Comparison of ENCODE assay signal across 21 mouse cellular contexts in genomic region chr10:67380174-67380573, GRCm38 (mm10).
A peak's percentile ranks its signal among the peaks of the same experiment; 100 is the strongest.
DNase-seq lines count a peak whose midpoint lies in the region; ATAC-seq and TF ChIP-seq lines count a peak whose summit lies in the region.
"Had no signal": no experiment of that assay in that cellular context is flagged by ENCODE, and none has a peak within 500 bp of the region (broad histone marks: within the 10 kb centered on the region; RNA-seq: fewer than 3 reads in every experiment).

No protein-coding gene starts in this region.

- peak; percentile 23 for DNase-seq in midbrain, embryonic 11.5 days (ENCODE audit: low spot score, missing footprints)
- DNase-seq in midbrain, postnatal 0 days (ENCODE audit: low spot score), result no peak
- DNase-seq in MEL-GATA-1-ER (ENCODE audit: extremely low read depth, low read depth), result peak; percentile 3
- peak; percentile 16 for DNase-seq in large intestine, adult 2 months (ENCODE audit: low read depth, low spot score)
- no peak for DNase-seq in spleen, adult 12 weeks (ENCODE audit: low spot score)
- DNase-seq: adrenal gland, adult 8-10 months; adrenal gland, postnatal 14 days; adrenal gland, postnatal 36 days; B cell, adult 2 months; cerebellum, adult 11-12 months; cerebellum, adult 2 months; cerebellum, adult 9-10 months; cerebellum, postnatal 10 days; cerebellum, postnatal 25 days had no signal

- no peak for TF ChIP-seq CTCF in midbrain, postnatal 0 days (IDR thresholded peaks at IDR 0.05)

- H3K4me3 ChIP-seq in midbrain, embryonic 11.5 days (ENCODE audit: low read depth, low read length), result no peak overlapping the region
- no peak overlapping the region for H3K4me3 ChIP-seq in midbrain, postnatal 0 days (ENCODE audit: low read depth, low read length)
- no peak overlapping the region for H3K4me3 ChIP-seq in heart, embryonic 11.5 days (ENCODE audit: low read depth, low read length)
- H3K4me3 ChIP-seq: embryonic facial prominence, embryonic 10.5 days; embryonic facial prominence, embryonic 12.5 days had no signal

- H3K4me1 ChIP-seq in midbrain, embryonic 11.5 days (ENCODE audit: control insufficient read depth, insufficient read depth, low read length), result 0 out of 2 replicates have a peak, but pooled peaks cover 2% of the 10 kb centered on the region
- no peaks in the 10 kb centered on the region for H3K4me1 ChIP-seq in midbrain, postnatal 0 days (ENCODE audit: insufficient read depth, low read length)
- H3K4me1 ChIP-seq in heart, embryonic 11.5 days (ENCODE audit: control insufficient read depth, insufficient read depth, low read length), result peaks cover 2% of the 10 kb centered on the region; the same call in 1 of the 2 replicates
- H3K4me1 ChIP-seq: embryonic facial prominence, embryonic 12.5 days had no signal

- 81% methylated on average over 5 of the region's 5 CpGs for WGBS in midbrain, embryonic 11.5 days
- 86% methylated on average over 5 of the region's 5 CpGs for WGBS in midbrain, postnatal 0 days
- WGBS in large intestine, adult 2 months, result 40% methylated on average over 5 of the region's 5 CpGs
- WGBS in heart, embryonic 11.5 days (ENCODE audit: insufficient replicate concordance), result 78% methylated on average over 5 of the region's 5 CpGs

- no peaks in the 10 kb centered on the region for H3K36me3 ChIP-seq in midbrain, embryonic 11.5 days (ENCODE audit: control insufficient read depth, insufficient read depth, low read length)
- no peaks in the 10 kb centered on the region for H3K36me3 ChIP-seq in midbrain, postnatal 0 days (ENCODE audit: insufficient read depth, low read length)
- no peaks in the 10 kb centered on the region for H3K36me3 ChIP-seq in heart, embryonic 11.5 days (ENCODE audit: control insufficient read depth, insufficient read depth, low read length)
- H3K36me3 ChIP-seq: embryonic facial prominence, embryonic 10.5 days; embryonic facial prominence, embryonic 12.5 days had no signal

- H3K4me2 ChIP-seq in midbrain, embryonic 11.5 days, result no peak overlapping the region
- no peak overlapping the region for H3K4me2 ChIP-seq in midbrain, postnatal 0 days (ENCODE audit: low read depth, low read length, poor library complexity, severe bottlenecking)
- no peak overlapping the region for H3K4me2 ChIP-seq in heart, embryonic 11.5 days
- H3K4me2 ChIP-seq: embryonic facial prominence, embryonic 12.5 days had no signal

- H3K9ac ChIP-seq in midbrain, embryonic 11.5 days (ENCODE audit: low read length), result no peak overlapping the region
- no peak overlapping the region for H3K9ac ChIP-seq in midbrain, postnatal 0 days (replicated peaks; ENCODE audit: low read length, poor library complexity, severe bottlenecking)
- no peak overlapping the region for H3K9ac ChIP-seq in heart, embryonic 11.5 days (ENCODE audit: low read depth, low read length)
- H3K9ac ChIP-seq: embryonic facial prominence, embryonic 12.5 days had no signal

- H3K27ac ChIP-seq in midbrain, embryonic 11.5 days (ENCODE audit: low read depth, low read length), result no peak overlapping the region
- no peak overlapping the region for H3K27ac ChIP-seq in midbrain, postnatal 0 days (ENCODE audit: low read depth, low read length)
- H3K27ac ChIP-seq in heart, embryonic 11.5 days (ENCODE audit: low read depth, low read length), result no peak overlapping the region
- H3K27ac ChIP-seq: embryonic facial prominence, embryonic 10.5 days; embryonic facial prominence, embryonic 12.5 days had no signal

- no peaks in the 10 kb centered on the region for H3K27me3 ChIP-seq in midbrain, embryonic 11.5 days (ENCODE audit: control insufficient read depth, insufficient read depth, low read length)
- no peaks in the 10 kb centered on the region for H3K27me3 ChIP-seq in midbrain, postnatal 0 days (ENCODE audit: insufficient read depth, low read length)
- no peaks in the 10 kb centered on the region for H3K27me3 ChIP-seq in heart, embryonic 11.5 days (ENCODE audit: control insufficient read depth, insufficient read depth, low read length)
- H3K27me3 ChIP-seq: embryonic facial prominence, embryonic 12.5 days had no signal

- H3K9me3 ChIP-seq in midbrain, embryonic 11.5 days (ENCODE audit: control insufficient read depth, low read length), result no peaks in the 10 kb centered on the region
- no peaks in the 10 kb centered on the region for H3K9me3 ChIP-seq in midbrain, postnatal 0 days (ENCODE audit: low read length)
- H3K9me3 ChIP-seq in heart, embryonic 11.5 days (replicated peaks; ENCODE audit: control insufficient read depth, low read length), result no peaks in the 10 kb centered on the region
- H3K9me3 ChIP-seq: embryonic facial prominence, embryonic 10.5 days; embryonic facial prominence, embryonic 12.5 days had no signal

- no peak for ATAC-seq in midbrain, embryonic 11.5 days (ENCODE audit: low FRiP score)
- no peak for ATAC-seq in midbrain, postnatal 0 days (ENCODE audit: low FRiP score)
- ATAC-seq in heart, embryonic 11.5 days (replicated peaks; ENCODE audit: insufficient number of reproducible peaks, low FRiP score, low TSS enrichment), result no peak
- ATAC-seq: activated CD4-positive, CD25-positive, alpha-beta regulatory T cell, adult 4 months; CD4-positive, CD25-positive, alpha-beta regulatory T cell, adult 4 months; forebrain, embryonic 14.5 days; forebrain, embryonic 16.5 days had no signal

Comparison
In these comparisons a context has a peak if more than half of its experiments do, and no peak if none do; other contexts are left out.
1. DNase-seq: peak in midbrain, embryonic 11.5 days (single experiment), MEL-GATA-1-ER (single experiment) and large intestine, adult 2 months (single experiment); none in midbrain, postnatal 0 days (single experiment) and spleen, adult 12 weeks (single experiment).